Mouse (Mus musculus) forebrain, embryonic 14.5 days (tissue): ENCODE data around the gene Pnkd. TPM values are rescaled to one million over a fixed set of nuclear protein-coding genes. Genes with fewer than 3 reads are reported as not detected.
"Not testable (repeated sequence)": the region's sequence is repeated elsewhere in the genome, so short reads cannot be mapped to it uniquely, and the experiment has no call there.

Experiments
- ATAC-seq: fragments of 200-750 bp; cut with Nextera tagmentation; 2 replicates; pipeline ENCODE4 v1.8.0; 2017; ENCODE audit warnings: mild to moderate bottlenecking, moderate library complexity
- DNase-seq: peaks from one replicate; pipeline ENCODE4 v3.0.0-alpha.2; 2015; ENCODE audit warnings: low spot score
- H3K27ac ChIP-seq: fragments of 300-500 bp; sonication (generic); 2 replicates; pipeline ENCODE4 v1.5.1; 2014; ENCODE audit warnings: low read depth, mild to moderate bottlenecking, control low read depth, low read length, moderate library complexity
- H3K27me3 ChIP-seq: fragments of 300-500 bp; sonication (generic); replicated peaks from 2 replicates; pipeline ENCODE4 v1.6.1; 2014; ENCODE audit warnings: low read length, control low read depth, mixed read lengths; ENCODE audit not compliant: control insufficient read depth, insufficient read depth
- H3K36me3 ChIP-seq: fragments of 300-500 bp; sonication (generic); 2 replicates; pipeline ENCODE4 v1.6.1; 2014; ENCODE audit warnings: low read length, control low read depth; ENCODE audit not compliant: control insufficient read depth, insufficient read depth
- H3K4me1 ChIP-seq: fragments of 300-500 bp; sonication (generic); 2 replicates; pipeline ENCODE4 v1.6.1; 2014; ENCODE audit warnings: antibody characterized with exemption, low read length, control low read depth; ENCODE audit not compliant: control insufficient read depth, insufficient read depth
- H3K4me2 ChIP-seq: fragments of 300-500 bp; sonication (generic); 2 replicates; pipeline ENCODE4 v1.6.1; 2014; ENCODE audit warnings: mild to moderate bottlenecking, control low read depth, low read length
- H3K4me3 ChIP-seq: fragments of 300-500 bp; sonication (generic); 2 replicates; pipeline ENCODE4 v1.5.1; 2014; ENCODE audit warnings: low read depth, low read length, control low read depth
- H3K9ac ChIP-seq: fragments of 300-500 bp; sonication (generic); 2 replicates; pipeline ENCODE4 v1.6.1; 2014; ENCODE audit warnings: mild to moderate bottlenecking, low read length, control low read depth, moderate library complexity
- H3K9me3 ChIP-seq: fragments of 300-500 bp; sonication (generic); replicated peaks from 2 replicates; pipeline ENCODE4 v1.6.1; 2016; ENCODE audit warnings: low read length, control low read depth, mixed read lengths; ENCODE audit not compliant: control insufficient read depth
- WGBS: fragments of 180-500 bp; shearing (Covaris S2); extraction: QIAGEN DNeasy Blood & Tissue Kit; methylation state at CpG from one replicate; pipeline ENCODE4 v1.1.7; 2014; 5-methylcytosine and 5-hydroxymethylcytosine counted together
- polyA plus RNA-seq: library from polyadenylated mRNA; unstranded; fragments of >200 nt; fragmentation: Nextera tagmentation; extraction: Ambion mirVana; gene quantifications from 2 replicates; pipeline ENCODE4 v1.2.1, GENCODE M21; 2014

Gene Pnkd
- polyA plus RNA-seq, 1 experiment from 2014 or later: 114 TPM

GRCm38 (mm10) chr1:74326916-74327315 is 42.2 kb downstream of the Pnkd start:
- H3K36me3 ChIP-seq, H3K27me3 ChIP-seq, H3K9ac ChIP-seq, ATAC-seq, H3K4me1 ChIP-seq, H3K9me3 ChIP-seq, H3K4me3 ChIP-seq, DNase-seq, H3K4me2 ChIP-seq, H3K27ac ChIP-seq: not testable (repeated sequence)
- WGBS: 86% methylated on average over 2 of the region's 2 CpGs

GRCm38 (mm10) chr1:74329899-74330431 is 45.2 kb downstream of the Pnkd start:
- DNase-seq (peak; percentile 48), ATAC-seq (no peak)
- no peak overlapping the region for H3K27ac ChIP-seq
- H3K4me2 ChIP-seq: no peak overlapping the region
- H3K9me3 ChIP-seq: no peaks in the 10 kb centered on the region
- H3K9ac ChIP-seq: no peak overlapping the region
- WGBS: 68% methylated on average over 7 of the region's 7 CpGs
- no peaks in the 10 kb centered on the region for H3K27me3 ChIP-seq
- H3K36me3 ChIP-seq: no peaks in the 10 kb centered on the region
- H3K4me3 ChIP-seq: no peak overlapping the region
- peaks cover 11% of the 10 kb centered on the region for H3K4me1 ChIP-seq

- H3K9me3 ChIP-seq: no peaks in the 10 kb centered on the region
- no peak overlapping the region for H3K4me2 ChIP-seq
- no peaks in the 10 kb centered on the region for H3K36me3 ChIP-seq
- ATAC-seq (no peak), DNase-seq (no peak)
- peaks cover 11% of the 10 kb centered on the region for H3K4me1 ChIP-seq
- H3K9ac ChIP-seq: no peak overlapping the region
- H3K27ac ChIP-seq: no peak overlapping the region
- WGBS: 81% methylated on average over 4 of the region's 4 CpGs
- H3K27me3 ChIP-seq: no peaks in the 10 kb centered on the region
- H3K4me3 ChIP-seq: no peak overlapping the region
These were observed 46.4 kb downstream of the Pnkd start for GRCm38 (mm10) chr1:74331046-74331681.

- ATAC-seq (peak; percentile 96), DNase-seq (peak; percentile 98)
- H3K9ac ChIP-seq: peak overlapping the region; percentile 75
- H3K4me1 ChIP-seq: peaks cover 11% of the 10 kb centered on the region
- WGBS: under 1% methylated on average over 36 of the region's 36 CpGs
- no peaks in the 10 kb centered on the region for H3K27me3 ChIP-seq
- peak overlapping the region; percentile 85 for H3K4me2 ChIP-seq
- no peaks in the 10 kb centered on the region for H3K9me3 ChIP-seq
- peak overlapping the region; percentile 46 for H3K4me3 ChIP-seq
- H3K36me3 ChIP-seq: no peaks in the 10 kb centered on the region
- H3K27ac ChIP-seq: peak overlapping the region; percentile 82
These were observed 47.6 kb downstream of the Pnkd start for GRCm38 (mm10) chr1:74332241-74332763.

- H3K4me1 ChIP-seq: peaks cover 11% of the 10 kb centered on the region
- ATAC-seq (0 out of 2 replicates have a peak, but pooled peaks have one; percentile 1), DNase-seq (no peak)
- 4% methylated on average over 9 of the region's 9 CpGs for WGBS
- peak overlapping the region; percentile 85 for H3K4me2 ChIP-seq
- peak overlapping the region; percentile 46 for H3K4me3 ChIP-seq
- H3K27ac ChIP-seq: peak overlapping the region; percentile 82
- no peaks in the 10 kb centered on the region for H3K27me3 ChIP-seq
- peak overlapping the region; percentile 75 for H3K9ac ChIP-seq
- no peaks in the 10 kb centered on the region for H3K36me3 ChIP-seq
- no peaks in the 10 kb centered on the region for H3K9me3 ChIP-seq
These were observed 48.2 kb downstream of the Pnkd start for GRCm38 (mm10) chr1:74332930-74333329.

GRCm38 (mm10) chr1:74334607-74335006 is 49.9 kb downstream of the Pnkd start:
- H3K9me3 ChIP-seq: no peaks in the 10 kb centered on the region
- no peak overlapping the region for H3K4me3 ChIP-seq
- DNase-seq: no peak
- no peak overlapping the region for H3K27ac ChIP-seq
- H3K9ac ChIP-seq: no peak overlapping the region
- H3K4me1 ChIP-seq: peaks cover 11% of the 10 kb centered on the region
- H3K27me3 ChIP-seq: no peaks in the 10 kb centered on the region
- no peak for ATAC-seq
- no peaks in the 10 kb centered on the region for H3K36me3 ChIP-seq
- H3K4me2 ChIP-seq: no peak overlapping the region
- WGBS: 85% methylated on average over 3 of the region's 3 CpGs

GRCm38 (mm10) chr1:74335033-74335432 is 50.3 kb downstream of the Pnkd start:
- Histone ChIP-seq H3K4me2 (no peak overlapping the region), H3K36me3 (no peaks in the 10 kb centered on the region), H3K9me3 (no peaks in the 10 kb centered on the region), H3K9ac (no peak overlapping the region), H3K27ac (no peak overlapping the region), H3K27me3 (no peaks in the 10 kb centered on the region), H3K4me3 (no peak overlapping the region), H3K4me1 (peaks cover 11% of the 10 kb centered on the region)
- 61% methylated on average over 4 of the region's 4 CpGs for WGBS
- no peak for DNase-seq
- no peak for ATAC-seq

- H3K4me2 ChIP-seq: no peak overlapping the region
- no peaks in the 10 kb centered on the region for H3K9me3 ChIP-seq
- no peak overlapping the region for H3K27ac ChIP-seq
- H3K4me1 ChIP-seq: peaks cover 11% of the 10 kb centered on the region
- ATAC-seq (no peak), DNase-seq (no peak)
- no peak overlapping the region for H3K4me3 ChIP-seq
- H3K27me3 ChIP-seq: no peaks in the 10 kb centered on the region
- H3K36me3 ChIP-seq: no peaks in the 10 kb centered on the region
- WGBS: 73% methylated on average over 6 of the region's 6 CpGs
- no peak overlapping the region for H3K9ac ChIP-seq
These were observed 50.9 kb downstream of the Pnkd start for GRCm38 (mm10) chr1:74335436-74336170.
